Mouse (Mus musculus) C2C12 (cell line): ENCODE data around the gene Olfr406. TPM values are rescaled to one million over a fixed set of nuclear protein-coding genes. Genes with fewer than 3 reads are reported as not detected.

ENCODE experiments used
- H3K27me3 ChIP-seq: one replicate; pipeline ENCODE4 v1.6.1; 2011; ENCODE audit not compliant: control insufficient read depth, insufficient read depth, insufficient read length
- H3K36me3 ChIP-seq: one replicate; pipeline ENCODE4 v1.6.1; 2011; ENCODE audit not compliant: control insufficient read depth, insufficient read depth
- H3K4me3 ChIP-seq: one replicate; pipeline ENCODE4 v1.5.1; 2011; ENCODE audit warnings: mild to moderate bottlenecking, control low read depth; ENCODE audit not compliant: poor library complexity, insufficient read depth, severe bottlenecking
- H3K79me2 ChIP-seq: one replicate; pipeline ENCODE4 v1.6.1; 2011; ENCODE audit not compliant: control insufficient read depth, insufficient read depth
- H3K79me3 ChIP-seq: one replicate; pipeline ENCODE4 v1.6.1; 2011; ENCODE audit warnings: low read depth, control low read depth
- H3ac ChIP-seq: one replicate; pipeline ENCODE3; 2011; ENCODE audit warnings: low read depth; ENCODE audit not compliant: control insufficient read depth, insufficient read length
- CEBPB ChIP-seq: IDR thresholded peaks from one replicate; pipeline ENCODE4 v1.6.1; 2011; ENCODE audit warnings: low read depth, mild to moderate bottlenecking, control low read depth, moderate library complexity
- CTCF ChIP-seq: IDR thresholded peaks from one replicate; pipeline ENCODE4 v1.5.1; 2011; ENCODE audit not compliant: control insufficient read depth, insufficient read depth, insufficient read length
- FOSL1 ChIP-seq: IDR thresholded peaks from one replicate; pipeline ENCODE4 v1.8.0; 2011; ENCODE audit warnings: mild to moderate bottlenecking, low read length; ENCODE audit not compliant: poor library complexity, insufficient read depth, severe bottlenecking
- MAX ChIP-seq: IDR thresholded peaks from one replicate; pipeline ENCODE4 v1.6.1; 2011; ENCODE audit warnings: mild to moderate bottlenecking, control low read depth
- MYOD1 ChIP-seq: IDR thresholded peaks from one replicate; pipeline ENCODE4 v1.6.1; 2011; ENCODE audit warnings: low read depth; ENCODE audit not compliant: control insufficient read depth, insufficient read length
- MYOG ChIP-seq: IDR thresholded peaks from one replicate; pipeline ENCODE4 v1.6.1; 2011; ENCODE audit not compliant: control insufficient read depth, insufficient read length; ENCODE audit errors: extremely low read depth
- USF1 ChIP-seq: IDR thresholded peaks from one replicate; pipeline ENCODE4 v1.6.1; 2011; ENCODE audit warnings: low read depth, mild to moderate bottlenecking, control low read depth, moderate library complexity
- long read RNA-seq, 2 experiments: library from polyadenylated mRNA; unstranded; transcript quantifications; one replicate each; pipeline ENCODE4 v2.0.0; 2019 to 2020
- polyA plus RNA-seq: library from polyadenylated mRNA; unstranded; fragments of >200 nt; fragmentation: generic; extraction: Trizol; gene quantifications from one replicate; pipeline ENCODE4 v1.2.1, GENCODE M21; 2012; ENCODE audit warnings: missing spikeins

Gene Olfr406
- polyA plus RNA-seq = not detected
- long read RNA-seq, experiment 1 = 0 reads
- long read RNA-seq, experiment 2 = 0 reads

GRCm38 (mm10) chr11:74259508-74259907 is at the start of gene Olfr406:
Gene Olfr406, plus strand, starts transcription at chr11:74259808.
- Histone ChIP-seq H3ac (no peak within 1 kb of the TSS), H3K79me2 (no peaks in the 10 kb centered on the region), H3K27me3 (no peaks in the 10 kb centered on the region), H3K4me3 (no peak within 1 kb of the TSS), H3K36me3 (no peaks in the 10 kb centered on the region), H3K79me3 (no peaks in the 10 kb centered on the region)
- TF ChIP-seq USF1 = no peak
- TF ChIP-seq FOSL1 = no peak
- TF ChIP-seq CTCF = no peak

- Histone ChIP-seq H3K79me3 (no peaks in the 10 kb centered on the region), H3ac (no peak within 1 kb of the TSS), H3K4me3 (no peak within 1 kb of the TSS), H3K36me3 (no peaks in the 10 kb centered on the region), H3K27me3 (no peaks in the 10 kb centered on the region), H3K79me2 (no peaks in the 10 kb centered on the region)
- TF ChIP-seq MYOD1 (no peak), FOSL1 (no peak), CEBPB (no peak), MAX (no peak), CTCF (no peak), MYOG (no peak), USF1 (no peak)
Measured at GRCm38 (mm10) chr11:74211279-74211678, 48.3 kb upstream of the Olfr406 start, which contains the start of gene Olfr43. Gene Olfr43, minus strand, starts transcription at chr11:74211379.

GRCm38 (mm10) chr11:74241201-74241600 is 18.4 kb upstream of the Olfr406 start:
- TF ChIP-seq CTCF = no peak
- TF ChIP-seq MAX = no peak
- no peak for TF ChIP-seq FOSL1
- TF ChIP-seq USF1 = no peak
- TF ChIP-seq MYOG = no peak
- TF ChIP-seq MYOD1 = no peak
- no peak for TF ChIP-seq CEBPB

GRCm38 (mm10) chr11:74283436-74283835 is 23.8 kb downstream of the Olfr406 start, which contains the start of gene Olfr59:
Gene Olfr59, plus strand, starts transcription at chr11:74283736.
- Histone ChIP-seq H3ac (no peak within 1 kb of the TSS), H3K79me2 (no peaks in the 10 kb centered on the region), H3K36me3 (no peaks in the 10 kb centered on the region), H3K79me3 (no peaks in the 10 kb centered on the region), H3K27me3 (no peaks in the 10 kb centered on the region), H3K4me3 (no peak within 1 kb of the TSS)
- no peak for TF ChIP-seq CEBPB

More at GRCm38 (mm10) chr11:74241201-74241600, 18.4 kb upstream of the Olfr406 start:
- H3K79me3 ChIP-seq = no peaks in the 10 kb centered on the region
- no peak overlapping the region for H3K4me3 ChIP-seq
- H3K36me3 ChIP-seq = no peaks in the 10 kb centered on the region
- H3K79me2 ChIP-seq = no peaks in the 10 kb centered on the region
- H3K27me3 ChIP-seq = no peaks in the 10 kb centered on the region
- H3ac ChIP-seq = no peak overlapping the region

- Histone ChIP-seq H3K4me3 (no peak overlapping the region), H3K27me3 (no peaks in the 10 kb centered on the region), H3K79me2 (no peaks in the 10 kb centered on the region), H3K36me3 (no peaks in the 10 kb centered on the region), H3ac (no peak overlapping the region), H3K79me3 (no peaks in the 10 kb centered on the region)
- TF ChIP-seq MAX = no peak
- no peak for TF ChIP-seq USF1
- TF ChIP-seq MYOD1 = no peak
- no peak for TF ChIP-seq FOSL1
- TF ChIP-seq CTCF = no peak
- no peak for TF ChIP-seq MYOG
Measured at GRCm38 (mm10) chr11:74287256-74287655, 27.6 kb downstream of the Olfr406 start.

Other genes with a start within 250 kb of the Olfr406 start
- gene Olfr139, start 203.3 kb upstream of the Olfr406 start, polyA plus RNA-seq = not detected
- not detected for gene Olfr399, start 203.2 kb upstream of the Olfr406 start, polyA plus RNA-seq
- not detected for gene Zfp616, start 189.9 kb upstream of the Olfr406 start, polyA plus RNA-seq
- gene Olfr401, start 146.1 kb upstream of the Olfr406 start, polyA plus RNA-seq = not detected
- not detected for gene Olfr402, start 106.3 kb upstream of the Olfr406 start, polyA plus RNA-seq
- not detected for gene Olfr403, start 73.6 kb upstream of the Olfr406 start, polyA plus RNA-seq
- not detected for gene Olfr43, start 48.4 kb upstream of the Olfr406 start, polyA plus RNA-seq
- not detected for gene Olfr59, start 23.9 kb downstream of the Olfr406 start, polyA plus RNA-seq
- not detected for gene Olfr410, start 78.2 kb downstream of the Olfr406 start, polyA plus RNA-seq
- not detected for gene Olfr411, start 92.8 kb downstream of the Olfr406 start, polyA plus RNA-seq
- not detected for gene Olfr412, start 102.3 kb downstream of the Olfr406 start, polyA plus RNA-seq